Mouse (Mus musculus) forebrain, embryonic 13.5 days (tissue): ENCODE results near the gene Nhlrc1. TPM values are rescaled to one million over a fixed set of nuclear protein-coding genes. Genes with fewer than 3 reads are reported as not detected.

ENCODE experiments used
- ATAC-seq: fragments of 200-750 bp; cut with Nextera tagmentation; 2 replicates; pipeline ENCODE4 v1.8.0; 2017
- H3K27ac ChIP-seq: fragments of 300-500 bp; sonication (generic); 2 replicates; pipeline ENCODE4 v1.5.1; 2015; ENCODE audit warnings: inconsistent platforms, mild to moderate bottlenecking, moderate library complexity
- H3K27me3 ChIP-seq: fragments of 300-500 bp; sonication (generic); 2 replicates; pipeline ENCODE4 v1.6.1; 2015; ENCODE audit warnings: mild to moderate bottlenecking, inconsistent platforms
- H3K36me3 ChIP-seq: fragments of 300-500 bp; sonication (generic); 2 replicates; pipeline ENCODE4 v1.6.1; 2015; ENCODE audit warnings: mild to moderate bottlenecking, inconsistent platforms; ENCODE audit not compliant: poor library complexity, severe bottlenecking
- H3K4me1 ChIP-seq: fragments of 300-500 bp; sonication (generic); 2 replicates; pipeline ENCODE4 v1.6.1; 2015; ENCODE audit warnings: inconsistent platforms
- H3K4me2 ChIP-seq: fragments of 300-500 bp; sonication (generic); 2 replicates; pipeline ENCODE4 v1.6.1; 2015; ENCODE audit warnings: inconsistent platforms, mild to moderate bottlenecking, moderate library complexity
- H3K4me3 ChIP-seq: fragments of 300-500 bp; sonication (generic); 2 replicates; pipeline ENCODE4 v1.5.1; 2015; ENCODE audit warnings: mild to moderate bottlenecking, inconsistent platforms
- H3K9ac ChIP-seq: fragments of 300-500 bp; sonication (generic); 2 replicates; pipeline ENCODE4 v1.6.1; 2015; ENCODE audit warnings: mild to moderate bottlenecking, inconsistent platforms
- H3K9me3 ChIP-seq: fragments of 300-500 bp; sonication (generic); replicated peaks from 2 replicates; pipeline ENCODE4 v1.6.1; 2016; ENCODE audit warnings: inconsistent platforms
- WGBS: fragments of 180-500 bp; shearing (Covaris S2); methylation state at CpG from one replicate; pipeline ENCODE4 v1.1.7; 2015; 5-methylcytosine and 5-hydroxymethylcytosine counted together
- polyA plus RNA-seq: library from polyadenylated mRNA; unstranded; fragments of >200 nt; fragmentation: Nextera tagmentation; extraction: Ambion mirVana; gene quantifications from 2 replicates; pipeline ENCODE4 v1.2.1, GENCODE M21; 2015

Gene Nhlrc1
- polyA plus RNA-seq, 1 experiment from 2014 or later: 7.2 TPM

- Histone ChIP-seq H3K36me3 (no peaks in the 10 kb centered on the region), H3K4me2 (no peak overlapping the region), H3K4me3 (no peak overlapping the region), H3K9me3 (no peaks in the 10 kb centered on the region), H3K27ac (no peak overlapping the region), H3K9ac (no peak overlapping the region), H3K4me1 (no peaks in the 10 kb centered on the region), H3K27me3 (no peaks in the 10 kb centered on the region)
- WGBS: 88% methylated on average over 2 of the region's 2 CpGs
- no peak for ATAC-seq
Measured at GRCm38 (mm10) chr13:46968626-46969025, 46.0 kb downstream of the Nhlrc1 start.

- Histone ChIP-seq H3K9ac (no peak overlapping the region), H3K4me1 (no peaks in the 10 kb centered on the region), H3K9me3 (no peaks in the 10 kb centered on the region), H3K27me3 (no peaks in the 10 kb centered on the region), H3K27ac (no peak overlapping the region), H3K4me2 (no peak overlapping the region), H3K36me3 (no peaks in the 10 kb centered on the region), H3K4me3 (no peak overlapping the region)
- no peak for ATAC-seq
- WGBS: 73% methylated on average over 4 of the region's 4 CpGs
Measured at GRCm38 (mm10) chr13:46967308-46967707, 47.3 kb downstream of the Nhlrc1 start.

Other genes with a start within 250 kb of the Nhlrc1 start
- 7.0 and 8.1 TPM in 2 replicates for gene Kif13a, start 85.0 kb downstream of the Nhlrc1 start, polyA plus RNA-seq
- 17.7 and 19.2 TPM in 2 replicates for gene Kdm1b, start 28.6 kb upstream of the Nhlrc1 start, polyA plus RNA-seq
- gene Tpmt, start 29.9 kb upstream of the Nhlrc1 start, polyA plus RNA-seq: 29.5 and 30.6 TPM in 2 replicates
- gene Dek, start 91.4 kb upstream of the Nhlrc1 start, polyA plus RNA-seq: 336 and 341 TPM in 2 replicates
- 0.19 and 0.33 TPM in 2 replicates for gene Rnf144b, start 107.8 kb upstream of the Nhlrc1 start, polyA plus RNA-seq